Mouse (Mus musculus): ENCODE data around the gene Ctsd. TPM values are rescaled to one million over a fixed set of nuclear protein-coding genes. Genes with fewer than 3 reads are reported as not detected.
"Not testable (repeated sequence)": the region's sequence is repeated elsewhere in the genome, so short reads cannot be mapped to it uniquely, and the experiment has no call there.

Ctsd gene
- polyA plus RNA-seq, 1 experiment from 2014 or later = 302 TPM

DNA sequence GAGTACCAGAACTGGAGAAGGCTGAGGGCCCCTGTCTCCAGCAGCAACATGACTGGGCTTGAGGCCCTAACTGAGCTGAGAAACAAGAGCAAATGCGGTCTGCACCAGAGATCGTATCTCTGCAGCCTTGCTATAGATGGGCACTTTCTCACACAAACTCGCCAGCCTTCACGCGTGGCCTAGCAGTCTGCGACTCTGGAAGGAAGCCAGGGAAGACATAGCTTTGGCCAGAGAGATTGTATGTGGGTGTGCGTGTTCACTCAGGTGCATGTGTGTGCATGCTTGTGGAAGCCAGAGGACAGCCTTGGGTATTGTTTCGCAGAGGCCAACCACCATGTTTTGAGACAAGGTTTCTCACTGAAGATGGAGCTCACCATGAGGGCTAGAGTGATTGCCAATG lies 20.8 kb upstream of the Ctsd start:
- no peak overlapping the region for H3K4me2 ChIP-seq (ENCODE audit: low read depth, low read length)
- 95% methylated on average over 8 of the region's 8 CpGs for WGBS
- H3K9me3 ChIP-seq (ENCODE audit: control insufficient read depth, low read length) = no peaks in the 10 kb centered on the region
- no peaks in the 10 kb centered on the region for H3K27me3 ChIP-seq (ENCODE audit: control insufficient read depth, insufficient read depth, low read depth, low read length)
- no peaks in the 10 kb centered on the region for H3K4me1 ChIP-seq (replicated peaks; ENCODE audit: control insufficient read depth, insufficient read depth, low read length)
- no peak overlapping the region for H3K9ac ChIP-seq (ENCODE audit: low read length)
- no peak overlapping the region for H3K4me3 ChIP-seq (ENCODE audit: low read length)
- ATAC-seq (ENCODE audit: low read depth) = no peak
- H3K27ac ChIP-seq (ENCODE audit: low read length) = no peak overlapping the region
- no peaks in the 10 kb centered on the region for H3K36me3 ChIP-seq (ENCODE audit: control insufficient read depth, insufficient read depth, low read length)

DNA sequence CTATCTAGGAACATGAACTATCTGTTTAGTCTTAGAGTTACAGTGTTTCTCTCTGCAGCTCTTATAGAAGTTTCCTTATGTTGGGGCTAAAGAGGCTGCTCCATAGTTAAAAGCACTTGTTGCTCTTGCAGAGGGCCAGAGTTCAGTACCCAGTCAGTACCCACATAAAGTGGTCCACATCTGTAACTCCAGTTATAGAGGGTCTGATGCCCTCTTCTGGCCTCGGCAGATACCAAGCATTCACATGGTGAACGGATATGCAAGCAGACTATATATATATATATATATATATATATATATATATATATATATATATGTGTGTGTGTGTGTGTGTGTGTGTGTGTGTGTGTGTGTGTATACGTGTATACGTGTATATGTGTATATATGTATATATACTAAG lies 20.1 kb upstream of the Ctsd start:
- no peaks in the 10 kb centered on the region for H3K9me3 ChIP-seq (ENCODE audit: control insufficient read depth, low read length)
- H3K36me3 ChIP-seq (ENCODE audit: control insufficient read depth, insufficient read depth, low read length) = no peaks in the 10 kb centered on the region
- no peak overlapping the region for H3K27ac ChIP-seq (ENCODE audit: low read length)
- no peak for ATAC-seq (ENCODE audit: low read depth)
- no peaks in the 10 kb centered on the region for H3K4me1 ChIP-seq (replicated peaks; ENCODE audit: control insufficient read depth, insufficient read depth, low read length)
- WGBS = 54% methylated on average over 4 of the region's 4 CpGs
- H3K4me2 ChIP-seq (ENCODE audit: low read depth, low read length) = no peak overlapping the region
- no peak overlapping the region for H3K9ac ChIP-seq (ENCODE audit: low read length)
- no peaks in the 10 kb centered on the region for H3K27me3 ChIP-seq (ENCODE audit: control insufficient read depth, insufficient read depth, low read depth, low read length)
- no peak overlapping the region for H3K4me3 ChIP-seq (ENCODE audit: low read length)

GRCm38 (mm10) chr7:142405134-142405533 lies 17.3 kb upstream of the Ctsd start:
- H3K9ac ChIP-seq (ENCODE audit: low read length); H3K9me3 ChIP-seq (ENCODE audit: control insufficient read depth, low read length); H3K4me3 ChIP-seq (ENCODE audit: low read length); ATAC-seq (ENCODE audit: low read depth); H3K27me3 ChIP-seq (ENCODE audit: control insufficient read depth, insufficient read depth, low read depth, low read length); H3K27ac ChIP-seq (ENCODE audit: low read length); H3K4me1 ChIP-seq (replicated peaks; ENCODE audit: control insufficient read depth, insufficient read depth, low read length); H3K4me2 ChIP-seq (ENCODE audit: low read depth, low read length); H3K36me3 ChIP-seq (ENCODE audit: control insufficient read depth, insufficient read depth, low read length): not testable (repeated sequence)
- WGBS = 92% methylated on average over 5 of the region's 5 CpGs

DNA sequence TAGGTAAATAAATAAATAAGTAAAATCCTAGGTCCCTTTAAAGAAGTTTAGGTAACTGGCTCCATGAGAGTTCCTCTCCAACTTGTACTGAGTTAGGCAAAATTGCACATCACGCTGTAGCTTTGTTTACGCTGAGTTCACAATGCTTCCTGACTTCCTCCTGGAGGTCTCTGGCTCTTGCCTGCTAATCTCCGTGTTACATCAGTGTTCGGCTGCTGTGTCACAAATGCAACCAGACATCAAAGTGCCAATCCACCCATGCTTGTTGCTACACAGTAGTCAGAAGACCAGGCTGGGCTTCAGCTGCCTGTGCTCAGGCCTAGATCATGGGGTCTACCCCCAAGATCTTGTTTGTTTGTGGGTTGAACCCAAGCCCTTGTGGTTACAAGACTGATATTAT lies 15.8 kb upstream of the Ctsd start:
- 50% methylated on average over 4 of the region's 4 CpGs for WGBS
- peak; percentile 34; the same call in 1 of the 2 replicates for ATAC-seq (ENCODE audit: low read depth)
- H3K9me3 ChIP-seq (ENCODE audit: control insufficient read depth, low read length) = no peaks in the 10 kb centered on the region
- H3K27ac ChIP-seq (ENCODE audit: low read length) = no peak overlapping the region
- no peak overlapping the region for H3K4me3 ChIP-seq (ENCODE audit: low read length)
- no peaks in the 10 kb centered on the region for H3K36me3 ChIP-seq (ENCODE audit: control insufficient read depth, insufficient read depth, low read length)
- no peak overlapping the region for H3K4me2 ChIP-seq (ENCODE audit: low read depth, low read length)
- H3K27me3 ChIP-seq (ENCODE audit: control insufficient read depth, insufficient read depth, low read depth, low read length) = no peaks in the 10 kb centered on the region
- no peaks in the 10 kb centered on the region for H3K4me1 ChIP-seq (replicated peaks; ENCODE audit: control insufficient read depth, insufficient read depth, low read length)
- no peak overlapping the region for H3K9ac ChIP-seq (ENCODE audit: low read length)

DNA sequence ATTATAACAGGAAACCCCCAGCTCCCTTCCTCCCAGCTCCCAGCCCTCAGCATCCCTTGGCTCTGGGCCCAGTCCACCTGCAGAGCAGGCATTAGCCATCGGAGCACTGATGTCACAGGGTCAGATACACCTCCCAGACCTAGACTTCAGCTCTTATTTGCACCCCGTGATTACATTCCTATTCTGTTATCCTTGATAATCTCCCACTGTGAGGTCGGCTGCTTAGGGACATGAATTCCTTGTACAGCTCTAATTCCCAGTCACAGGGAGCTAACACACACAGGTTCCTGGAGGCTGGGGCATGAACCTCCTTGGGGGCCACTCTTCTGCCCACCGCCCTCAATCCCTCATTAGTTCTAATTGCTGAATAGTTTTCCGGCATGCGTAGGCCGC lies 12.9 kb upstream of the Ctsd start:
- Histone ChIP-seq H3K9me3 (ENCODE audit: control insufficient read depth, low read length) (no peaks in the 10 kb centered on the region), H3K4me1 (replicated peaks; ENCODE audit: control insufficient read depth, insufficient read depth, low read length) (no peaks in the 10 kb centered on the region), H3K27me3 (ENCODE audit: control insufficient read depth, insufficient read depth, low read depth, low read length) (no peaks in the 10 kb centered on the region), H3K4me3 (ENCODE audit: low read length) (no peak overlapping the region), H3K9ac (ENCODE audit: low read length) (no peak overlapping the region), H3K27ac (ENCODE audit: low read length) (no peak overlapping the region), H3K4me2 (ENCODE audit: low read depth, low read length) (no peak overlapping the region), H3K36me3 (ENCODE audit: control insufficient read depth, insufficient read depth, low read length) (no peaks in the 10 kb centered on the region)
- WGBS = 60% methylated on average over 7 of the region's 7 CpGs
- ATAC-seq (ENCODE audit: low read depth) = no peak

DNA sequence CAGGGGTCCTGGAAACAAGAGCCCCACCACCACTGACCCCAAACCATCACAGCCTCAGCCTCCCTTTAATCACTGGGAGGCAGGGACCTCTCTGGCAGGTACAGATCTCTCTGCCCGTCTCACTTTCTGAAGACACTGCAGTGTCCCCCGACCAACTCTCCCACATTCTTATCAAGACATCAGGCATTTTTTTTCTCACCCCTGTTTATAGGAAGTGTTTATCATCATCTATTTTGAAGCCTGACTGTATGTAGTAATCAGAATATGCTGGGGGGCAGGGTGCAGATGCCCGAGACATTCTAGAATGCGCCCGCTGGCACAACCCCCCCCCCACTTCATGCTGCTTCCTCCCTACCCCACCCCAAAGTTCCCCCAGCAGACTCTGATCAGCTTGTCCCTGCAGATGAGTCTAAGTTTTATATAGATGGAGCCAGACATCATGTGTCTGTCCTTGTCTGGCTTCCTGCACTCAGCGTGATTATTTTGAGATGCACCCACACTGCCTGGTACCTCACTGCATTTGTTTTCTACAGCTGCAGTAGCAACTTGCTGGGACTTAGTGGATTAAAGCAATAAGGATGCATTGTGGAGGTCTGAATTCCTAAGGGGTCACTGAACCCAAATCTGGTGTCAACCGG lies 12.4 kb upstream of the Ctsd start:
- no peak overlapping the region for H3K27ac ChIP-seq (ENCODE audit: low read length)
- ATAC-seq (ENCODE audit: low read depth) = no peak

GRCm38 (mm10) chr7:142399250-142399649 lies 11.4 kb upstream of the Ctsd start:
- ATAC-seq (ENCODE audit: low read depth) = no peak
- no peaks in the 10 kb centered on the region for H3K27me3 ChIP-seq (ENCODE audit: control insufficient read depth, insufficient read depth, low read depth, low read length)
- no peak overlapping the region for H3K27ac ChIP-seq (ENCODE audit: low read length)
- no peak overlapping the region for H3K9ac ChIP-seq (ENCODE audit: low read length)
- no peaks in the 10 kb centered on the region for H3K36me3 ChIP-seq (ENCODE audit: control insufficient read depth, insufficient read depth, low read length)
- 62% methylated on average over 1 of the region's 1 CpGs for WGBS
- no peak overlapping the region for H3K4me3 ChIP-seq (ENCODE audit: low read length)
- no peak overlapping the region for H3K4me2 ChIP-seq (ENCODE audit: low read depth, low read length)
- H3K9me3 ChIP-seq (ENCODE audit: control insufficient read depth, low read length) = no peaks in the 10 kb centered on the region
- H3K4me1 ChIP-seq (replicated peaks; ENCODE audit: control insufficient read depth, insufficient read depth, low read length) = no peaks in the 10 kb centered on the region

More for the DNA sequence above, 12.4 kb upstream of the Ctsd start:
- no peaks in the 10 kb centered on the region for H3K27me3 ChIP-seq (ENCODE audit: control insufficient read depth, insufficient read depth, low read depth, low read length)
- H3K9ac ChIP-seq (ENCODE audit: low read length) = no peak overlapping the region
- H3K36me3 ChIP-seq (ENCODE audit: control insufficient read depth, insufficient read depth, low read length) = no peaks in the 10 kb centered on the region
- H3K4me1 ChIP-seq (replicated peaks; ENCODE audit: control insufficient read depth, insufficient read depth, low read length) = no peaks in the 10 kb centered on the region
- H3K4me3 ChIP-seq (ENCODE audit: low read length) = no peak overlapping the region
- WGBS = 62% methylated on average over 7 of the region's 7 CpGs
- no peak overlapping the region for H3K4me2 ChIP-seq (ENCODE audit: low read depth, low read length)
- no peaks in the 10 kb centered on the region for H3K9me3 ChIP-seq (ENCODE audit: control insufficient read depth, low read length)

GRCm38 (mm10) chr7:142398052-142398451 lies 10.2 kb upstream of the Ctsd start:
- Histone ChIP-seq H3K9me3 (ENCODE audit: control insufficient read depth, low read length) (no peaks in the 10 kb centered on the region), H3K9ac (ENCODE audit: low read length) (no peak overlapping the region), H3K4me1 (replicated peaks; ENCODE audit: control insufficient read depth, insufficient read depth, low read length) (no peaks in the 10 kb centered on the region), H3K4me2 (ENCODE audit: low read depth, low read length) (no peak overlapping the region), H3K4me3 (ENCODE audit: low read length) (no peak overlapping the region), H3K27me3 (ENCODE audit: control insufficient read depth, insufficient read depth, low read depth, low read length) (no peaks in the 10 kb centered on the region), H3K36me3 (ENCODE audit: control insufficient read depth, insufficient read depth, low read length) (no peaks in the 10 kb centered on the region), H3K27ac (ENCODE audit: low read length) (no peak overlapping the region)
- WGBS = 41% methylated on average over 2 of the region's 2 CpGs
- peak; percentile 29; the same call in 1 of the 2 replicates for ATAC-seq (ENCODE audit: low read depth)

- H3K36me3 ChIP-seq (ENCODE audit: control insufficient read depth, insufficient read depth, low read length) = no peaks in the 10 kb centered on the region
- no peak overlapping the region for H3K27ac ChIP-seq (ENCODE audit: low read length)
- no peaks in the 10 kb centered on the region for H3K9me3 ChIP-seq (ENCODE audit: control insufficient read depth, low read length)
- no peak for ATAC-seq (ENCODE audit: low read depth)
- no peak overlapping the region for H3K4me2 ChIP-seq (ENCODE audit: low read depth, low read length)
- no peaks in the 10 kb centered on the region for H3K4me1 ChIP-seq (replicated peaks; ENCODE audit: control insufficient read depth, insufficient read depth, low read length)
- WGBS = 100% methylated on average over 1 of the region's 1 CpGs
- H3K27me3 ChIP-seq (ENCODE audit: control insufficient read depth, insufficient read depth, low read depth, low read length) = no peaks in the 10 kb centered on the region
- H3K9ac ChIP-seq (ENCODE audit: low read length) = no peak overlapping the region
- no peak overlapping the region for H3K4me3 ChIP-seq (ENCODE audit: low read length)
Measured at GRCm38 (mm10) chr7:142396611-142397010, 8.8 kb upstream of the Ctsd start.

DNA sequence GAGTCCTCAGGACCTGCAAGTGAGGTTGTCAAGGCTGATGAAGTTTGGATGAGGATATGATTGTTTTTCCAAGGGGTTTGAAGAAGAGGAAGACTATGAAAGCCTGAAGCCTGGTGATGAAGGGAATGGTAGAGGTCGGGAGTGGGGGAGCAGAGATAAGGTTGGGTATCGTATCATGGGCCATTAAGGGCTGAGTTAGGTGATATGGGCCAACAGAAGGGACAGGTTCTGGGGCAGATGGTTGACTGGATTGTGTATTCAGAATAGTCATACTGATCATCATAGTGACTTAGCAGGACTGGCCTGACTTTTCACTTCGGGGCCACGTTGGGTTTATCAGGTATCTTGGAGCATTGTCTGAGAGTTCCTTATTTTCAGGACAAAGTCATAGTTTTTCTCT lies 7.6 kb upstream of the Ctsd start:
- H3K27ac ChIP-seq (ENCODE audit: low read length) = no peak overlapping the region
- H3K4me2 ChIP-seq (ENCODE audit: low read depth, low read length) = no peak overlapping the region
- no peak overlapping the region for H3K4me3 ChIP-seq (ENCODE audit: low read length)
- H3K9ac ChIP-seq (ENCODE audit: low read length) = no peak overlapping the region
- H3K9me3 ChIP-seq (ENCODE audit: control insufficient read depth, low read length) = no peaks in the 10 kb centered on the region
- H3K4me1 ChIP-seq (replicated peaks; ENCODE audit: control insufficient read depth, insufficient read depth, low read length) = no peaks in the 10 kb centered on the region
- H3K36me3 ChIP-seq (ENCODE audit: control insufficient read depth, insufficient read depth, low read length) = no peaks in the 10 kb centered on the region
- H3K27me3 ChIP-seq (ENCODE audit: control insufficient read depth, insufficient read depth, low read depth, low read length) = no peaks in the 10 kb centered on the region
- WGBS = 77% methylated on average over 4 of the region's 4 CpGs
- ATAC-seq (ENCODE audit: low read depth) = no peak
